Mouse (Mus musculus) erythroblast, embryonic 14.5 days (primary cell): Measurements from ENCODE around the gene Bnc1. TPM values are rescaled to one million over a fixed set of nuclear protein-coding genes. Genes with fewer than 3 reads are reported as not detected.

ENCODE experiments used
- H3K27me3 ChIP-seq: 2 replicates; pipeline ENCODE4 v1.6.1; 2012; ENCODE audit warnings: inconsistent platforms; ENCODE audit not compliant: control insufficient read depth
- H3K36me3 ChIP-seq: 2 replicates; pipeline ENCODE4 v1.6.1; 2012; ENCODE audit warnings: mild to moderate bottlenecking, inconsistent platforms; ENCODE audit not compliant: control insufficient read depth
- H3K4me1 ChIP-seq: 2 replicates; pipeline ENCODE4 v1.6.1; 2012; ENCODE audit warnings: inconsistent platforms; ENCODE audit not compliant: control insufficient read depth
- H3K4me3 ChIP-seq: replicated peaks from 2 replicates; pipeline ENCODE3; 2012; ENCODE audit warnings: moderate library complexity, mild to moderate bottlenecking, inconsistent platforms
- H3K9me3 ChIP-seq: 2 replicates; pipeline ENCODE4 v1.6.1; 2012; ENCODE audit warnings: low read length, inconsistent platforms, mixed read lengths; ENCODE audit not compliant: control insufficient read depth
- GATA1 ChIP-seq: IDR thresholded peaks from 2 replicates; pipeline ENCODE4 v1.6.1; 2012; ENCODE audit warnings: low read length, inconsistent platforms, mixed read lengths
- TAL1 ChIP-seq: IDR thresholded peaks from 3 replicates; pipeline ENCODE4 v1.6.1; 2012; ENCODE audit warnings: low read length, inconsistent platforms, mixed read lengths
- polyA plus RNA-seq: library from polyadenylated mRNA; stranded (reverse); fragments of >175 nt; gene quantifications from 2 replicates; pipeline ENCODE4 v1.2.3, GENCODE M21; 2012

The Bnc1 gene
- polyA plus RNA-seq, 1 experiment, result not detected

GRCm38 (mm10) chr7:82011534-82012401 is 19.7 kb upstream of the Bnc1 start:
- Histone ChIP-seq H3K36me3 (no peaks in the 10 kb centered on the region), H3K4me3 (no peak overlapping the region), H3K9me3 (no peaks in the 10 kb centered on the region), H3K27me3 (peaks cover 20% of the 10 kb centered on the region), H3K4me1 (no peaks in the 10 kb centered on the region)
- TF ChIP-seq TAL1, result no peak

DNA sequence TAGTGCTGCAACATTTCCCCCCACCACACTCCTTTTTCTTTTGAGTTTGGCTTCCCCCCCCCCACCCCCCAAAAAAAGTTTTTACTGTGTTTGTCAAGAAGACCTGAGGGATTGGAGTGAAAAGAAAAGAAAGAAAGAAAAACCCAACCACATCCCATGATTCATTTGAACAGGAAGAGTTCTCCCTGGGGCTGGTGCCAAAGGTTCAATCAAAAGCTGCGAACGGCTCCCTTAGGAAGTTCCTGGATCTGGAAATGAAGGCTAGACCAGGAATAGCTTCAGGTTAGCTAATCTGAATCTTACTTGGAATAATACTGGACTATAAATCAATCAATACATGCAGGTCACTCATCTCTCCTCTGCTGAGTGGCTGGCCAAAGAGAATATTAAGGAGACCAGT is 15.1 kb upstream of the Bnc1 start:
- Histone ChIP-seq H3K36me3 (no peaks in the 10 kb centered on the region), H3K27me3 (peaks cover 6% of the 10 kb centered on the region), H3K9me3 (no peaks in the 10 kb centered on the region), H3K4me3 (no peak overlapping the region), H3K4me1 (no peaks in the 10 kb centered on the region)
- TF ChIP-seq TAL1, result no peak
- TF ChIP-seq GATA1, result no peak

DNA sequence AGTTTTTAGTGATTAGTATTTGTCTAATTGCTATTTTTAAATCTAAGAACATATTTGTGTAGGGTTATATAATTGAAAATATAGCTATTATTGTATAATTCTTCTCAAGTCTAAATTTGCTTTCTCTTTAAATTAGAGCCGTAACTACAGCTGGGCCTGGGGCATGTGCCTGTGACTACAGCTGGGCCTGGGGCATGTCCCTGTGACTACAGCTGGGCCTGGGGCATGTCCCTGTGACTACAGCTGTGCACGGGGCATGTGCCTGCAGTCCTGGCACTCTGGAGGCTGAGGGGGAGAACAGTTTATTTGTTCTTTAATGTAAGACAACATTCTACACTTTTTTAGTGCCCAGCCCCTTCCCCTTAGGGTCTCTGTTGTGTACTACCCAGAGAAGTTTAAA is 12.1 kb upstream of the Bnc1 start:
- Histone ChIP-seq H3K4me3 (no peak overlapping the region), H3K9me3 (no peaks in the 10 kb centered on the region), H3K27me3 (no peaks in the 10 kb centered on the region), H3K4me1 (no peaks in the 10 kb centered on the region), H3K36me3 (no peaks in the 10 kb centered on the region)
- no peak for TF ChIP-seq TAL1
- no peak for TF ChIP-seq GATA1

DNA sequence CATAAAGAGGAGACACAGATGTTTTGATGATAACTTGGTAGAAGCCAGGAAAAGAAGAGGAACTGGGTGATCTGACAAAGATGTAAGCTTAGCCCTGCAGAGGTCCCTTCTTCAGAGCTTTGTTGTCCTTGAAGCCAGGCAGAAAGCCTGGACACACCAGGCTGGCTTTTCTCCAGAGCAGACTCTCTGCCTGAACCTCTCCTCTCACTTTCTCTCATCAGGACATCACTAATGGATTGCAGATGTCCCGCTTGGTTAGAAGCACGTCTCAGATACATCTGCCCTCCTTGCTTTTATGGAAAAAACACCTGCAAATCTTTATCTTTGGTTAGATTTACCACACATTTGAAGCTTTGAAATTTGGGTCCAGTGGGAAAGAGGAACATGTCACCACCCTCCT is 7.7 kb upstream of the Bnc1 start:
- H3K9me3 ChIP-seq, result no peaks in the 10 kb centered on the region
- H3K4me3 ChIP-seq, result no peak overlapping the region
- no peaks in the 10 kb centered on the region for H3K36me3 ChIP-seq
- no peaks in the 10 kb centered on the region for H3K4me1 ChIP-seq
- peaks cover 17% of the 10 kb centered on the region for H3K27me3 ChIP-seq
- TF ChIP-seq GATA1, result no peak
- TF ChIP-seq TAL1, result no peak

- TF ChIP-seq GATA1, result no peak
- no peak for TF ChIP-seq TAL1
- H3K4me1 ChIP-seq, result no peaks in the 10 kb centered on the region
- H3K36me3 ChIP-seq, result no peaks in the 10 kb centered on the region
- no peaks in the 10 kb centered on the region for H3K9me3 ChIP-seq
- peaks cover 22% of the 10 kb centered on the region for H3K27me3 ChIP-seq
- no peak overlapping the region for H3K4me3 ChIP-seq
Measured at GRCm38 (mm10) chr7:81999372-81999771, 7.3 kb upstream of the Bnc1 start.

GRCm38 (mm10) chr7:81995975-81996374 is 3.9 kb upstream of the Bnc1 start:
- Histone ChIP-seq H3K4me3 (no peak overlapping the region), H3K4me1 (no peaks in the 10 kb centered on the region), H3K9me3 (no peaks in the 10 kb centered on the region), H3K36me3 (no peaks in the 10 kb centered on the region), H3K27me3 (peaks cover 56% of the 10 kb centered on the region)
- TF ChIP-seq TAL1, result no peak
- TF ChIP-seq GATA1, result no peak

- H3K27me3 ChIP-seq, result peaks cover 62% of the 10 kb centered on the region
- no peak overlapping the region for H3K4me3 ChIP-seq
- no peak for TF ChIP-seq GATA1
- TF ChIP-seq TAL1, result no peak
- H3K4me1 ChIP-seq, result no peaks in the 10 kb centered on the region
- H3K36me3 ChIP-seq, result no peaks in the 10 kb centered on the region
- H3K9me3 ChIP-seq, result no peaks in the 10 kb centered on the region
Measured at GRCm38 (mm10) chr7:81995126-81995525, 3.0 kb upstream of the Bnc1 start.

- Histone ChIP-seq H3K36me3 (no peaks in the 10 kb centered on the region), H3K9me3 (no peaks in the 10 kb centered on the region), H3K4me1 (no peaks in the 10 kb centered on the region), H3K4me3 (no peak overlapping the region), H3K27me3 (peaks cover 78% of the 10 kb centered on the region)
- no peak for TF ChIP-seq TAL1
- TF ChIP-seq GATA1, result no peak
Measured at GRCm38 (mm10) chr7:81993140-81993539, 1.0 kb upstream of the Bnc1 start.

- H3K36me3 ChIP-seq, result no peaks in the 10 kb centered on the region
- no peaks in the 10 kb centered on the region for H3K4me1 ChIP-seq
- H3K9me3 ChIP-seq, result no peaks in the 10 kb centered on the region
- H3K27me3 ChIP-seq, result peaks cover 80% of the 10 kb centered on the region
- TF ChIP-seq TAL1, result no peak
- no peak for TF ChIP-seq GATA1
- H3K4me3 ChIP-seq, result no peak overlapping the region
Measured at GRCm38 (mm10) chr7:81991611-81992061, 456 bp downstream of the Bnc1 start.
